Mouse (Mus musculus) heart, postnatal 0 days (tissue): Measurements from ENCODE around the gene Spg21.

Source experiments
- CTCF ChIP-seq: IDR thresholded peaks from 2 replicates; pipeline ENCODE4 v1.5.1; 2016; ENCODE audit warnings: antibody characterized with exemption, control low read depth, low read depth
- EP300 ChIP-seq: IDR thresholded peaks from 2 replicates; pipeline ENCODE4 v1.6.1; 2016; ENCODE audit warnings: antibody characterized with exemption, low read depth

DNA sequence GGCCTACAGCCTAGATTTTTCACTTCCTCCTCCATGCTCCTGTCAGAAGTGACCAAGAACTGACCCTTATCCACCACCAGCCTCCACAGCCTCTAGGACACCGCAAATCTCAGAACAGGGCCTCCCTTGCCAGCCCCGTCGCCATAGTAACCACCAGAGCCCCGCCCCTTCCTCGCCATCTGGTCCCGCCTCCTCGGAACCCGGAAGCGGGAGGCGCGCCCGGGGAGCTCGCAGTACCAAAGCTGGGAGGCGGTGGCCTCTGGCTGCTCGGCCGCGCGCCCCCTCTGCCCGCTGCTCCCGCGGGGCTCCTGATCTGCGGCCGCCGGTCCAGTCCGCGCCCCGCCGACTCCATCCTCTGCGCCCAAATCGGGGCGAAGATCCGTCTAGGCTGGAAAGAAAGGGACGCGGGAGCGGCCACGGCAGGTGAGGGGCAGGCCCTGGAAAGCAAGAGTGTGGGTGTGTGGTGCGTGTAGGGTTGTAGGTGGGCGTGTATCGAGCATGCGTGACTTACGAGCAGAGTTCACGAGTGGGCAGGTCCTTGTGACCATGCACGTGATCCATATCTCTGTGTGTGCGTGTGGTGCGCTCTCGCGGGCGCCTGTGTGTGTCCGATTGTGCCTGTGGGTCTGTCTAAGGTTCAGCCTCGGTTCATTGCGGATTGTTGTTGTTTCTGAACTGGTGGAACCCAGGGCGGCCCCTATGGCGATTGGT lies at the start of gene Spg21:
- no peak for TF ChIP-seq CTCF
- TF ChIP-seq EP300, result no peak
